Mouse (Mus musculus) stomach, postnatal 0 days (tissue): ENCODE measurements around the gene Myl6b. TPM values are rescaled to one million over a fixed set of nuclear protein-coding genes. Genes with fewer than 3 reads are reported as not detected.

Source experiments
- ATAC-seq: fragments of 200-750 bp; cut with Nextera tagmentation; 2 replicates; pipeline ENCODE4 v1.8.0; 2017; ENCODE audit not compliant: low FRiP score, low TSS enrichment
- DNase-seq: peaks from one replicate; pipeline ENCODE4 v3.0.0-alpha.2; 2016; ENCODE audit warnings: low spot score
- H3K27ac ChIP-seq: fragments of 300-500 bp; sonication (generic); replicated peaks from 2 replicates; pipeline ENCODE4 v1.5.1; 2014; ENCODE audit warnings: mild to moderate bottlenecking, control low read depth
- H3K27me3 ChIP-seq: fragments of 300-500 bp; sonication (generic); 2 replicates; pipeline ENCODE4 v1.6.1; 2014; ENCODE audit warnings: low read length; ENCODE audit not compliant: control insufficient read depth, insufficient read depth
- H3K36me3 ChIP-seq: fragments of 300-500 bp; sonication (generic); 2 replicates; pipeline ENCODE4 v1.6.1; 2014; ENCODE audit warnings: low read length, mixed read lengths; ENCODE audit not compliant: control insufficient read depth, insufficient read depth
- H3K4me1 ChIP-seq: fragments of 300-500 bp; sonication (generic); replicated peaks from 2 replicates; pipeline ENCODE4 v1.6.1; 2014; ENCODE audit warnings: antibody characterized with exemption; ENCODE audit not compliant: control insufficient read depth, insufficient read depth
- H3K4me2 ChIP-seq: fragments of 300-500 bp; sonication (generic); replicated peaks from 2 replicates; pipeline ENCODE4 v1.6.1; 2014; ENCODE audit warnings: low read depth, mild to moderate bottlenecking, control low read depth, moderate library complexity
- H3K4me3 ChIP-seq: fragments of 300-500 bp; sonication (generic); 2 replicates; pipeline ENCODE4 v1.5.1; 2014; ENCODE audit warnings: low read depth, low read length, control low read depth
- H3K9ac ChIP-seq: fragments of 300-500 bp; sonication (generic); 2 replicates; pipeline ENCODE4 v1.6.1; 2014; ENCODE audit warnings: mild to moderate bottlenecking, low read length, control low read depth, mixed read lengths
- H3K9me3 ChIP-seq: fragments of 300-500 bp; sonication (generic); 2 replicates; pipeline ENCODE4 v1.6.1; 2016; ENCODE audit warnings: low read length; ENCODE audit not compliant: control insufficient read depth
- CTCF ChIP-seq: IDR thresholded peaks from 2 replicates; pipeline ENCODE4 v1.5.1; 2016; ENCODE audit warnings: antibody characterized with exemption, low read depth, mild to moderate bottlenecking, moderate library complexity
- EP300 ChIP-seq: optimal IDR thresholded peaks from 2 replicates; pipeline ENCODE3; 2016; ENCODE audit warnings: antibody characterized with exemption
- WGBS: fragments of 180-500 bp; shearing (Covaris S2); extraction: QIAGEN DNeasy Blood & Tissue Kit; methylation state at CpG from one replicate; pipeline ENCODE4 v1.1.7; 2014; 5-methylcytosine and 5-hydroxymethylcytosine counted together
- polyA plus RNA-seq: library from polyadenylated mRNA; unstranded; fragments of >200 nt; fragmentation: Nextera tagmentation; extraction: Ambion mirVana; gene quantifications from 2 replicates; pipeline ENCODE4 v1.2.1, GENCODE M21; 2015

The Myl6b gene
- polyA plus RNA-seq, 1 experiment from 2014 or later = 2.2 TPM

GRCm38 (mm10) chr10:128515044-128515443 is 16.6 kb upstream of the Myl6b start:
- Histone ChIP-seq H3K27me3 (no peaks in the 10 kb centered on the region), H3K9ac (no peak overlapping the region), H3K36me3 (peaks cover 25% of the 10 kb centered on the region), H3K9me3 (no peaks in the 10 kb centered on the region), H3K27ac (no peak overlapping the region), H3K4me2 (no peak overlapping the region), H3K4me1 (no peaks in the 10 kb centered on the region), H3K4me3 (no peak overlapping the region)
- DNase-seq (no peak), ATAC-seq (no peak)
- no peak for TF ChIP-seq EP300
- 73% methylated on average over 4 of the region's 4 CpGs for WGBS

- Histone ChIP-seq H3K9ac (no peak overlapping the region), H3K4me3 (no peak overlapping the region), H3K36me3 (peaks cover 21% of the 10 kb centered on the region; the same call in 1 of the 2 replicates), H3K9me3 (no peaks in the 10 kb centered on the region), H3K4me1 (no peaks in the 10 kb centered on the region), H3K27me3 (no peaks in the 10 kb centered on the region), H3K27ac (no peak overlapping the region), H3K4me2 (no peak overlapping the region)
- TF ChIP-seq EP300 (no peak), CTCF (no peak)
- ATAC-seq (no peak), DNase-seq (no peak)
- 82% methylated on average over 12 of the region's 12 CpGs for WGBS
These were observed 13.3 kb upstream of the Myl6b start for GRCm38 (mm10) chr10:128511761-128512160.

- H3K4me2 ChIP-seq = no peak overlapping the region
- no peak overlapping the region for H3K9ac ChIP-seq
- no peaks in the 10 kb centered on the region for H3K9me3 ChIP-seq
- no peak for ATAC-seq
- TF ChIP-seq EP300 (no peak), CTCF (no peak)
- H3K4me3 ChIP-seq = no peak overlapping the region
- no peak overlapping the region for H3K27ac ChIP-seq
- no peak for DNase-seq
- WGBS = 85% methylated on average over 9 of the region's 9 CpGs
- H3K27me3 ChIP-seq = no peaks in the 10 kb centered on the region
- H3K4me1 ChIP-seq = no peaks in the 10 kb centered on the region
- peaks cover 21% of the 10 kb centered on the region; the same call in 1 of the 2 replicates for H3K36me3 ChIP-seq
These were observed 12.7 kb upstream of the Myl6b start for GRCm38 (mm10) chr10:128511189-128511588.

- H3K36me3 ChIP-seq = peaks cover 18% of the 10 kb centered on the region; the same call in 1 of the 2 replicates
- DNase-seq = no peak
- H3K9me3 ChIP-seq = no peaks in the 10 kb centered on the region
- TF ChIP-seq EP300 (no peak), CTCF (no peak)
- no peak overlapping the region for H3K9ac ChIP-seq
- no peak overlapping the region for H3K4me2 ChIP-seq
- WGBS = 83% methylated on average over 11 of the region's 11 CpGs
- H3K4me1 ChIP-seq = no peaks in the 10 kb centered on the region
- no peak overlapping the region for H3K4me3 ChIP-seq
- no peak overlapping the region for H3K27ac ChIP-seq
- no peak for ATAC-seq
- no peaks in the 10 kb centered on the region for H3K27me3 ChIP-seq
These were observed 11.8 kb upstream of the Myl6b start for GRCm38 (mm10) chr10:128510301-128510700.

- ATAC-seq (no peak), DNase-seq (no peak)
- 70% methylated on average over 4 of the region's 4 CpGs for WGBS
- Histone ChIP-seq H3K4me1 (no peaks in the 10 kb centered on the region), H3K9me3 (no peaks in the 10 kb centered on the region), H3K36me3 (peaks cover 16% of the 10 kb centered on the region; the same call in 1 of the 2 replicates), H3K27me3 (no peaks in the 10 kb centered on the region), H3K4me3 (no peak overlapping the region), H3K9ac (no peak overlapping the region), H3K27ac (no peak overlapping the region), H3K4me2 (no peak overlapping the region)
- no peak for TF ChIP-seq EP300
- TF ChIP-seq CTCF = no peak
These were observed 11.3 kb upstream of the Myl6b start for GRCm38 (mm10) chr10:128509831-128510230.

- no peak overlapping the region for H3K27ac ChIP-seq
- 0 out of 2 replicates have a peak, but pooled peaks cover 2% of the 10 kb centered on the region for H3K4me1 ChIP-seq
- H3K4me3 ChIP-seq = no peak overlapping the region
- H3K4me2 ChIP-seq = no peak overlapping the region
- no peak for ATAC-seq
- no peak overlapping the region for H3K9ac ChIP-seq
- H3K27me3 ChIP-seq = no peaks in the 10 kb centered on the region
- WGBS = 81% methylated on average over 9 of the region's 9 CpGs
- no peak for DNase-seq
- H3K9me3 ChIP-seq = no peaks in the 10 kb centered on the region
- H3K36me3 ChIP-seq = peaks cover 16% of the 10 kb centered on the region; the same call in 1 of the 2 replicates
- TF ChIP-seq EP300 (no peak), CTCF (no peak)
These were observed 10.7 kb upstream of the Myl6b start for GRCm38 (mm10) chr10:128509203-128509602.
